Comparison of ENCODE assay signal across 10 mouse cellular contexts in the genomic region with DNA sequence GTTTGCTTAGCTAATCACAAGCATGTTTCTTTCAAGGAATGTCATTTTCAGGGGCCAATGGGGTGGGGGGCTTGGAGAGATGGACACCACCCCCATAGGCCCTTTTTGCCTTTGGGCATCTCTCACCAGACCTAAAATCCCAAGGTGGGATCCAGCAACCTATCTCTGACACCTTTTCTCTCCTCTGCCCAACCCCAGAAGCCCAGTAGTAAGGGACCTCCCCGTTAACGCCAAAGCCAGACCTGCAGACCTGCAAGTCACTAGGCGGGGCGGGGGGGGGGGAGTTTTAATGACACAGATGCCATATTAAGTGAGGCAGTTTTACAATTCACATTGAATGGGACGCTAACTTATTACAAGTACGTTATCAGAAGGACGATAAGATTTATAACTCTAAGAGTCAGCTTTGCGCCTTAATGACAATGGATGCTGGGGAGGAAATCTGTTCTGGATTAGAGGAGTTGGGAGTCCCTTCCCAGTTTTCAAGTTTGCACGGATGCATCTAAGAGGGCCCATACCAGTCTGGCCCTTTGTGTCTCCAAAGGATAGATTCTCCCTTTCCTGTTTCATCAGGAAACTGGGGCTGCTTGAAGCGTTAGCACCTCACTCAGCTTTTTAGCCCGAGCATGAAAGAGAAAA. TPM values are rescaled to one million over a fixed set of nuclear protein-coding genes. Genes with fewer than 3 reads are reported as not detected.
DNase-seq lines count a peak whose midpoint lies in the region; ATAC-seq lines count a peak whose summit lies in the region.
"Had no signal": no experiment of that assay in that cellular context is flagged by ENCODE, and none has a peak within 500 bp of the region (broad histone marks: within the 10 kb centered on the region; RNA-seq: fewer than 3 reads in every experiment).

No protein-coding gene starts in this region.

- H3K27ac ChIP-seq in lung, embryonic 16.5 days (ENCODE audit: low read length), result peak overlapping the region; percentile 96
- peak overlapping the region; percentile 97; the same call in 1 of the 2 replicates for H3K27ac ChIP-seq in limb, embryonic 13.5 days
- peak overlapping the region; percentile 83 for H3K27ac ChIP-seq in stomach, embryonic 16.5 days (ENCODE audit: low read length)
- H3K27ac ChIP-seq: liver, embryonic 14.5 days had no signal

- peak overlapping the region; percentile 70 for H3K4me2 ChIP-seq in lung, embryonic 16.5 days (ENCODE audit: low read depth, low read length)
- H3K4me2 ChIP-seq in limb, embryonic 13.5 days (replicated peaks), result peak overlapping the region; percentile 73
- peak overlapping the region; percentile 64 for H3K4me2 ChIP-seq in stomach, embryonic 16.5 days (ENCODE audit: low read depth, low read length)

- H3K9ac ChIP-seq in lung, embryonic 16.5 days (ENCODE audit: low read length), result peak overlapping the region; percentile 95
- H3K9ac ChIP-seq in limb, embryonic 13.5 days, result peak overlapping the region; percentile 88
- H3K9ac ChIP-seq in stomach, embryonic 16.5 days (ENCODE audit: low read length), result peak overlapping the region; percentile 90
- H3K9ac ChIP-seq: liver, embryonic 14.5 days had no signal

- 0 out of 2 replicates have a peak, but pooled peaks cover 2% of the 10 kb centered on the region for H3K36me3 ChIP-seq in lung, embryonic 16.5 days (ENCODE audit: control insufficient read depth, insufficient read depth, low read length)
- H3K36me3 ChIP-seq in limb, embryonic 13.5 days, result no peaks in the 10 kb centered on the region
- no peaks in the 10 kb centered on the region for H3K36me3 ChIP-seq in stomach, embryonic 16.5 days (ENCODE audit: control insufficient read depth, insufficient read depth, low read length)

- 28% methylated on average over 11 of the region's 11 CpGs for WGBS in lung, embryonic 16.5 days
- WGBS in limb, embryonic 13.5 days, result 13% methylated on average over 11 of the region's 11 CpGs
- WGBS in stomach, embryonic 16.5 days, result 35% methylated on average over 11 of the region's 11 CpGs

- H3K9me3 ChIP-seq in lung, embryonic 16.5 days (ENCODE audit: control insufficient read depth, low read length), result no peaks in the 10 kb centered on the region
- H3K9me3 ChIP-seq in limb, embryonic 13.5 days, result no peaks in the 10 kb centered on the region
- H3K9me3 ChIP-seq in stomach, embryonic 16.5 days (replicated peaks; ENCODE audit: control insufficient read depth, low read length), result no peaks in the 10 kb centered on the region

- no peaks in the 10 kb centered on the region for H3K27me3 ChIP-seq in lung, embryonic 16.5 days (ENCODE audit: control insufficient read depth, insufficient read depth, low read depth, low read length)
- H3K27me3 ChIP-seq in limb, embryonic 13.5 days, result peaks cover 50% of the 10 kb centered on the region
- H3K27me3 ChIP-seq in stomach, embryonic 16.5 days (ENCODE audit: control insufficient read depth, insufficient read depth, low read length), result peaks cover 3% of the 10 kb centered on the region; the same call in 1 of the 2 replicates

- H3K4me3 ChIP-seq in lung, embryonic 16.5 days (ENCODE audit: low read length), result peak overlapping the region; percentile 66
- H3K4me3 ChIP-seq in limb, embryonic 13.5 days, result peak overlapping the region; percentile 65
- H3K4me3 ChIP-seq in stomach, embryonic 16.5 days (replicated peaks; ENCODE audit: low read length), result peak overlapping the region; percentile 51
- H3K4me3 ChIP-seq: erythroblast, embryonic 14.5 days had no signal

- ATAC-seq in lung, embryonic 16.5 days (ENCODE audit: low read depth), result no peak
- no peak for ATAC-seq in limb, embryonic 13.5 days (ENCODE audit: low FRiP score, low read depth)
- ATAC-seq in stomach, embryonic 16.5 days (ENCODE audit: insufficient read depth, low FRiP score), result no peak
- ATAC-seq in erythroblast, adult 5-6 weeks (replicated peaks; ENCODE audit: low FRiP score, poor library complexity, severe bottlenecking), result no peak

- peak; percentile 8 for DNase-seq in adrenal gland, postnatal 10 days
- DNase-seq in adrenal gland, adult 8-10 months, result no peak
- no peak for DNase-seq in lung, postnatal 25 days (ENCODE audit: low spot score)
- no peak for DNase-seq in left cerebral cortex, adult 8-10 months (ENCODE audit: low spot score in 2 of 2)

- peaks cover 59% of the 10 kb centered on the region for H3K4me1 ChIP-seq in lung, embryonic 16.5 days (replicated peaks; ENCODE audit: control insufficient read depth, insufficient read depth, low read length)
- H3K4me1 ChIP-seq in limb, embryonic 13.5 days, result peaks cover 70% of the 10 kb centered on the region
- H3K4me1 ChIP-seq in stomach, embryonic 16.5 days (ENCODE audit: control insufficient read depth, insufficient read depth, low read length), result peaks cover 48% of the 10 kb centered on the region

RNA-seq across cellular contexts. Expression of a gene that starts 17.4 kb away (rescaled TPM):
- 10 to 100 TPM; 78.3 to 79.6 TPM for total RNA-seq in adrenal gland, postnatal 10 days (2021)
- total RNA-seq in adrenal gland, adult 8-10 months (2022), result 100 to 1,000 TPM; 108 to 141 (median 120) TPM
- 83.5 and 95.7 TPM in 2 replicates for polyA plus RNA-seq in lung, embryonic 16.5 days (2015; fragmentation: Nextera tagmentation; extraction: Ambion mirVana)
- 62.3 and 65.9 TPM in 2 replicates for polyA plus RNA-seq in limb, embryonic 13.5 days (2015; fragmentation: Nextera tagmentation; extraction: Ambion mirVana)
- polyA plus RNA-seq in stomach, embryonic 16.5 days (2015; fragmentation: Nextera tagmentation; extraction: Ambion mirVana), result 52.5 and 64.6 TPM in 2 replicates
- total RNA-seq in left cerebral cortex, adult 8-10 months (2022), result 10 to 100 TPM; 20.1 to 32.6 (median 27.2) TPM
- not detected in 2 replicates for total RNA-seq in erythroblast, adult 5-6 weeks (2015; ENCODE audit: low replicate concordance)
- total RNA-seq in erythroblast, adult 5-6 weeks (2017; ENCODE audit: low replicate concordance), result not detected in 2 replicates
- polyA plus RNA-seq: erythroblast, embryonic 14.5 days had no signal

Comparison
In these comparisons a context has a peak if more than half of its experiments do, and no peak if none do; other contexts are left out.
1. RNA of a gene that starts 17.4 kb away (total RNA-seq): 108 to 141 TPM in adrenal gland, adult 8-10 months, 78.3 to 79.6 TPM in adrenal gland, postnatal 10 days and 20.1 to 32.6 TPM in left cerebral cortex, adult 8-10 months; not detected in erythroblast, adult 5-6 weeks; every median in the first group is over 10 times any median in the second.
2. Peak in every context shown above with its lines, with median percentiles within 50 percentile points of each other: H3K27ac ChIP-seq, H3K4me2 ChIP-seq, H3K4me3 ChIP-seq and H3K9ac ChIP-seq.